Mouse (Mus musculus) heart, postnatal 0 days (tissue): ENCODE data around the gene Rnf227.

Experiments used
- CTCF ChIP-seq: IDR thresholded peaks from 2 replicates; pipeline ENCODE4 v1.5.1; 2016; ENCODE audit warnings: antibody characterized with exemption, control low read depth, low read depth
- EP300 ChIP-seq: IDR thresholded peaks from 2 replicates; pipeline ENCODE4 v1.6.1; 2016; ENCODE audit warnings: antibody characterized with exemption, low read depth

DNA sequence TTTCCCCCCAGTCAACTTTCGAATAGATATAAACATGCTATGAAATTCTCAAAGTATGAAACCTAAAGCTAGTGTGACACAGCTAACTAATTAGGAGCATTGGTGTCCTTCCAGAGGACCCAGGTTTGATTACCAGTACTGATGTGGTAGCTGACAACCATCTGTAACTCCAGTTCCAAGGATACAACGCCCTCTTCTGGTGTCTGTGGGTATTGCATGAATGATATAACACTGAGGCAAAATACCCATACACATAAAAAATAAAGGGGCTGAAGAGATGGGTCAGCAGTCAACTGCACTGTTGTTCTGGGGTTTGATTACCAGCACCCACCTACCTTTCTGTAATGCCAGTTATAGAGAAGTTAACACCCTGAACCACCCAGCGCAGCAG, 32.5 kb downstream of the Rnf227 start:
- TF ChIP-seq CTCF (peak; percentile 35; the same call in 1 of the 2 replicates), EP300 (no peak)
